Mouse (Mus musculus): ENCODE data around the gene Islr. TPM values are rescaled to one million over a fixed set of nuclear protein-coding genes. Genes with fewer than 3 reads are reported as not detected.

Gene Islr
- polyA plus RNA-seq, 1 experiment from 2014 or later, result 2.9 TPM

GRCm38 (mm10) chr9:58174818-58175251 lies 29.3 kb downstream of the Islr start:
- no peak overlapping the region for H3K4me2 ChIP-seq (ENCODE audit: low read depth, low read length)
- no peak overlapping the region for H3K9ac ChIP-seq (replicated peaks)
- TF ChIP-seq EP300 (IDR thresholded peaks at IDR 0.05; ENCODE audit: low read depth), result no peak
- no peak for TF ChIP-seq CTCF (IDR thresholded peaks at IDR 0.05; ENCODE audit: low read depth)
- no peak for DNase-seq
- peak; percentile 15; the same call in 1 of the 2 replicates for ATAC-seq
- H3K4me3 ChIP-seq (ENCODE audit: low read depth, low read length), result no peak overlapping the region
- no peaks in the 10 kb centered on the region for H3K4me1 ChIP-seq (ENCODE audit: insufficient read depth)
- H3K27me3 ChIP-seq (ENCODE audit: insufficient read depth, low read length), result no peaks in the 10 kb centered on the region
- 44% methylated on average over 5 of the region's 5 CpGs for WGBS (ENCODE audit: insufficient replicate concordance)
- H3K36me3 ChIP-seq (replicated peaks; ENCODE audit: insufficient read depth, low read length), result no peaks in the 10 kb centered on the region
- no peak overlapping the region for H3K27ac ChIP-seq (ENCODE audit: low read depth)
- H3K9me3 ChIP-seq (ENCODE audit: low read length), result no peaks in the 10 kb centered on the region

- Histone ChIP-seq H3K27ac (ENCODE audit: low read depth) (no peak overlapping the region), H3K27me3 (ENCODE audit: insufficient read depth, low read length) (no peaks in the 10 kb centered on the region), H3K4me1 (ENCODE audit: insufficient read depth) (no peaks in the 10 kb centered on the region), H3K9ac (replicated peaks) (no peak overlapping the region), H3K36me3 (replicated peaks; ENCODE audit: insufficient read depth, low read length) (no peaks in the 10 kb centered on the region), H3K4me3 (ENCODE audit: low read depth, low read length) (no peak overlapping the region), H3K4me2 (ENCODE audit: low read depth, low read length) (no peak overlapping the region), H3K9me3 (ENCODE audit: low read length) (no peaks in the 10 kb centered on the region)
- DNase-seq (no peak), ATAC-seq (peak; percentile 50; the same call in 1 of the 2 replicates)
- WGBS (ENCODE audit: insufficient replicate concordance), result 55% methylated on average over 2 of the region's 2 CpGs
- TF ChIP-seq EP300 (IDR thresholded peaks at IDR 0.05; ENCODE audit: low read depth) (no peak), CTCF (IDR thresholded peaks at IDR 0.05; ENCODE audit: low read depth) (no peak)
Measured at GRCm38 (mm10) chr9:58172863-58173262, 31.2 kb downstream of the Islr start.

- WGBS (ENCODE audit: insufficient replicate concordance), result 76% methylated on average over 6 of the region's 6 CpGs
- Histone ChIP-seq H3K27ac (ENCODE audit: low read depth) (no peak overlapping the region), H3K4me2 (ENCODE audit: low read depth, low read length) (no peak overlapping the region), H3K36me3 (replicated peaks; ENCODE audit: insufficient read depth, low read length) (no peaks in the 10 kb centered on the region), H3K4me1 (ENCODE audit: insufficient read depth) (no peaks in the 10 kb centered on the region), H3K9me3 (ENCODE audit: low read length) (no peaks in the 10 kb centered on the region), H3K4me3 (ENCODE audit: low read depth, low read length) (no peak overlapping the region), H3K9ac (replicated peaks) (no peak overlapping the region), H3K27me3 (ENCODE audit: insufficient read depth, low read length) (no peaks in the 10 kb centered on the region)
- DNase-seq, result no peak
- no peak for ATAC-seq
- TF ChIP-seq EP300 (IDR thresholded peaks at IDR 0.05; ENCODE audit: low read depth) (no peak), CTCF (IDR thresholded peaks at IDR 0.05; ENCODE audit: low read depth) (no peak)
Measured at GRCm38 (mm10) chr9:58169426-58169825, 34.7 kb downstream of the Islr start.

GRCm38 (mm10) chr9:58168880-58169279 lies 35.2 kb downstream of the Islr start:
- ATAC-seq, result no peak
- H3K4me1 ChIP-seq (ENCODE audit: insufficient read depth), result no peaks in the 10 kb centered on the region
- TF ChIP-seq EP300 (IDR thresholded peaks at IDR 0.05; ENCODE audit: low read depth), result no peak
- TF ChIP-seq CTCF (IDR thresholded peaks at IDR 0.05; ENCODE audit: low read depth), result no peak
- H3K4me2 ChIP-seq (ENCODE audit: low read depth, low read length), result no peak overlapping the region
- no peak overlapping the region for H3K27ac ChIP-seq (ENCODE audit: low read depth)
- no peaks in the 10 kb centered on the region for H3K27me3 ChIP-seq (ENCODE audit: insufficient read depth, low read length)
- no peak overlapping the region for H3K4me3 ChIP-seq (ENCODE audit: low read depth, low read length)
- WGBS (ENCODE audit: insufficient replicate concordance), result 76% methylated on average over 3 of the region's 3 CpGs
- H3K9ac ChIP-seq (replicated peaks), result no peak overlapping the region
- no peaks in the 10 kb centered on the region for H3K9me3 ChIP-seq (ENCODE audit: low read length)
- H3K36me3 ChIP-seq (replicated peaks; ENCODE audit: insufficient read depth, low read length), result no peaks in the 10 kb centered on the region
- no peak for DNase-seq

GRCm38 (mm10) chr9:58165779-58166178 lies 38.3 kb downstream of the Islr start:
- Histone ChIP-seq H3K9ac (replicated peaks) (no peak overlapping the region), H3K4me1 (ENCODE audit: insufficient read depth) (no peaks in the 10 kb centered on the region), H3K4me3 (ENCODE audit: low read depth, low read length) (no peak overlapping the region), H3K4me2 (ENCODE audit: low read depth, low read length) (no peak overlapping the region), H3K36me3 (replicated peaks; ENCODE audit: insufficient read depth, low read length) (no peaks in the 10 kb centered on the region), H3K9me3 (ENCODE audit: low read length) (no peaks in the 10 kb centered on the region), H3K27me3 (ENCODE audit: insufficient read depth, low read length) (no peaks in the 10 kb centered on the region), H3K27ac (ENCODE audit: low read depth) (no peak overlapping the region)
- ATAC-seq (no peak), DNase-seq (no peak)
- WGBS (ENCODE audit: insufficient replicate concordance), result 68% methylated on average over 1 of the region's 1 CpGs
- TF ChIP-seq EP300 (IDR thresholded peaks at IDR 0.05; ENCODE audit: low read depth) (no peak), CTCF (IDR thresholded peaks at IDR 0.05; ENCODE audit: low read depth) (no peak)

- no peak for DNase-seq
- H3K27me3 ChIP-seq (ENCODE audit: insufficient read depth, low read length), result no peaks in the 10 kb centered on the region
- no peak overlapping the region for H3K4me3 ChIP-seq (ENCODE audit: low read depth, low read length)
- no peak overlapping the region for H3K27ac ChIP-seq (ENCODE audit: low read depth)
- WGBS (ENCODE audit: insufficient replicate concordance), result 66% methylated on average over 5 of the region's 5 CpGs
- no peak for ATAC-seq
- H3K9me3 ChIP-seq (ENCODE audit: low read length), result no peaks in the 10 kb centered on the region
- TF ChIP-seq EP300 (IDR thresholded peaks at IDR 0.05; ENCODE audit: low read depth), result no peak
- no peak for TF ChIP-seq CTCF (IDR thresholded peaks at IDR 0.05; ENCODE audit: low read depth)
- H3K4me2 ChIP-seq (ENCODE audit: low read depth, low read length), result no peak overlapping the region
- no peaks in the 10 kb centered on the region for H3K4me1 ChIP-seq (ENCODE audit: insufficient read depth)
- H3K9ac ChIP-seq (replicated peaks), result no peak overlapping the region
- no peaks in the 10 kb centered on the region for H3K36me3 ChIP-seq (replicated peaks; ENCODE audit: insufficient read depth, low read length)
Measured at GRCm38 (mm10) chr9:58163146-58163545, 41.0 kb downstream of the Islr start.

- ATAC-seq, result no peak
- DNase-seq, result no peak
- H3K9me3 ChIP-seq (ENCODE audit: low read length), result no peaks in the 10 kb centered on the region
- H3K27ac ChIP-seq (ENCODE audit: low read depth), result no peak overlapping the region
- H3K9ac ChIP-seq (replicated peaks), result no peak overlapping the region
- TF ChIP-seq CTCF (IDR thresholded peaks at IDR 0.05; ENCODE audit: low read depth) (no peak), EP300 (IDR thresholded peaks at IDR 0.05; ENCODE audit: low read depth) (no peak)
- H3K4me2 ChIP-seq (ENCODE audit: low read depth, low read length), result no peak overlapping the region
- 73% methylated on average over 3 of the region's 3 CpGs for WGBS (ENCODE audit: insufficient replicate concordance)
- no peaks in the 10 kb centered on the region for H3K27me3 ChIP-seq (ENCODE audit: insufficient read depth, low read length)
- H3K36me3 ChIP-seq (replicated peaks; ENCODE audit: insufficient read depth, low read length), result no peaks in the 10 kb centered on the region
- H3K4me1 ChIP-seq (ENCODE audit: insufficient read depth), result no peaks in the 10 kb centered on the region
- no peak overlapping the region for H3K4me3 ChIP-seq (ENCODE audit: low read depth, low read length)
Measured at GRCm38 (mm10) chr9:58162173-58162572, 41.9 kb downstream of the Islr start.

Data from liver, postnatal 0 days (tissue).